Mouse (Mus musculus) erythroblast, embryonic 14.5 days (primary cell): Measurements from ENCODE around the gene Vmn1r27. TPM values are rescaled to one million over a fixed set of nuclear protein-coding genes. Genes with fewer than 3 reads are reported as not detected.

ENCODE experiments used
- H3K27me3 ChIP-seq: 2 replicates; pipeline ENCODE4 v1.6.1; 2012; ENCODE audit warnings: inconsistent platforms; ENCODE audit not compliant: control insufficient read depth
- H3K36me3 ChIP-seq: 2 replicates; pipeline ENCODE4 v1.6.1; 2012; ENCODE audit warnings: mild to moderate bottlenecking, inconsistent platforms; ENCODE audit not compliant: control insufficient read depth
- H3K4me1 ChIP-seq: 2 replicates; pipeline ENCODE4 v1.6.1; 2012; ENCODE audit warnings: inconsistent platforms; ENCODE audit not compliant: control insufficient read depth
- H3K4me3 ChIP-seq: replicated peaks from 2 replicates; pipeline ENCODE3; 2012; ENCODE audit warnings: moderate library complexity, mild to moderate bottlenecking, inconsistent platforms
- H3K9me3 ChIP-seq: 2 replicates; pipeline ENCODE4 v1.6.1; 2012; ENCODE audit warnings: low read length, inconsistent platforms, mixed read lengths; ENCODE audit not compliant: control insufficient read depth
- GATA1 ChIP-seq: IDR thresholded peaks from 2 replicates; pipeline ENCODE4 v1.6.1; 2012; ENCODE audit warnings: low read length, inconsistent platforms, mixed read lengths
- TAL1 ChIP-seq: IDR thresholded peaks from 3 replicates; pipeline ENCODE4 v1.6.1; 2012; ENCODE audit warnings: low read length, inconsistent platforms, mixed read lengths
- polyA plus RNA-seq: library from polyadenylated mRNA; stranded (reverse); fragments of >175 nt; gene quantifications from 2 replicates; pipeline ENCODE4 v1.2.3, GENCODE M21; 2012

Gene Vmn1r27
- polyA plus RNA-seq = 0.01 TPM in 1 of 2 replicates, not detected in the other

- H3K27me3 ChIP-seq = no peaks in the 10 kb centered on the region
- no peaks in the 10 kb centered on the region for H3K9me3 ChIP-seq
- H3K4me1 ChIP-seq = no peaks in the 10 kb centered on the region
- TF ChIP-seq TAL1 (no peak), GATA1 (no peak)
- no peak within 1 kb of the TSS for H3K4me3 ChIP-seq
- no peaks in the 10 kb centered on the region for H3K36me3 ChIP-seq
Observed at GRCm38 (mm10) chr6:58218721-58219120, at the start of gene Vmn1r27. TSS of gene Vmn1r27 (minus strand) at chr6:58218821.

GRCm38 (mm10) chr6:58261737-58262136, 43.1 kb upstream of the Vmn1r27 start, which contains the start of gene Vmn1r28:
TSS of gene Vmn1r28 (plus strand) at chr6:58262037.
- TF ChIP-seq TAL1 = no peak
- TF ChIP-seq GATA1 = no peak
- H3K9me3 ChIP-seq = no peaks in the 10 kb centered on the region

GRCm38 (mm10) chr6:58216119-58216518, 2.5 kb downstream of the Vmn1r27 start:
- Histone ChIP-seq H3K27me3 (no peaks in the 10 kb centered on the region), H3K4me3 (no peak overlapping the region), H3K9me3 (no peaks in the 10 kb centered on the region; the same call in 1 of the 2 replicates), H3K36me3 (no peaks in the 10 kb centered on the region), H3K4me1 (no peaks in the 10 kb centered on the region)
- TF ChIP-seq GATA1 (no peak), TAL1 (no peak)

More at GRCm38 (mm10) chr6:58261737-58262136, 43.1 kb upstream of the Vmn1r27 start, which contains the start of gene Vmn1r28:
- Histone ChIP-seq H3K4me1 (no peaks in the 10 kb centered on the region), H3K27me3 (no peaks in the 10 kb centered on the region), H3K36me3 (no peaks in the 10 kb centered on the region), H3K4me3 (no peak within 1 kb of the TSS)

Other genes with a start within 250 kb of the Vmn1r27 start
- not detected in 2 replicates for gene Vmn1r25, start 238.0 kb downstream of the Vmn1r27 start, polyA plus RNA-seq
- not detected in 2 replicates for gene Vmn1r26, start 203.7 kb downstream of the Vmn1r27 start, polyA plus RNA-seq
- gene Vmn1r28, start 43.2 kb upstream of the Vmn1r27 start, polyA plus RNA-seq = not detected in 2 replicates
- not detected in 2 replicates for gene Vmn1r29, start 82.7 kb upstream of the Vmn1r27 start, polyA plus RNA-seq
- gene Vmn1r30, start 224.6 kb upstream of the Vmn1r27 start, polyA plus RNA-seq = not detected in 2 replicates